ENCODE assay signal across 33 mouse cellular contexts in the genomic region with DNA sequence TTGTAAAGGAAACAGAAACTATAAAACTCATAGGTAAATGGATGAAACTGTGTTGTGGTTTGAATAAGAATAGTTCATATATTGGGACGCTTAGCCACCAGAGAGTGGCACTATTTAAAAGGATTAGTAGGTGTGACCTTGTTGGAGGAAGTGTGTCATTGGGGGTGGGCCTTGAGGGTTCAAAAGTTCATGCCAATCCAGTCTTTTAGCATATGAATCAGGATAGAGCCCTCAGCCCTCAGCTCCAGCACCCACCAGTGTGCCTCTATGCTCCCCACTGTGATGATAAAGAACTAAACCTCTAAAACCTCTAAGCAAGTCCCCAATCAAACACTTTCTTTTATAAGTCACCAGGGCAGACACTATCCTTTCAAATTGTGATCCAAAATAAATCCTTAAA.
"Had no signal": no experiment of that assay in that cellular context is flagged by ENCODE, and none has a peak within 500 bp of the region (broad histone marks: within the 10 kb centered on the region; RNA-seq: fewer than 3 reads in every experiment).

No protein-coding gene starts in this region.

- H3K4me3 ChIP-seq: heart, embryonic 12.5 days; heart, embryonic 13.5 days; heart, embryonic 15.5 days; hindbrain, embryonic 10.5 days; hindbrain, embryonic 12.5 days; hindbrain, embryonic 13.5 days; hindbrain, embryonic 15.5 days; intestine, embryonic 15.5 days; kidney, embryonic 15.5 days; layer of hippocampus, adult 2 months; left cerebral cortex, adult 2 months had no signal

- H3K27me3 ChIP-seq: heart, embryonic 12.5 days; heart, embryonic 13.5 days; heart, embryonic 15.5 days; hindbrain, embryonic 12.5 days; hindbrain, embryonic 13.5 days; hindbrain, embryonic 15.5 days; intestine, embryonic 15.5 days; kidney, embryonic 15.5 days had no signal

- ATAC-seq: hindbrain, embryonic 16.5 days; hindbrain, postnatal 0 days; inflammation-experienced regulatory T-cells, adult 6 months; intestine, embryonic 15.5 days; intestine, embryonic 16.5 days; intestine, postnatal 0 days had no signal

- H3K36me3 ChIP-seq: heart, embryonic 12.5 days; heart, embryonic 13.5 days; heart, embryonic 15.5 days; hindbrain, embryonic 10.5 days; hindbrain, embryonic 12.5 days; hindbrain, embryonic 13.5 days; hindbrain, embryonic 15.5 days; intestine, embryonic 15.5 days; kidney, embryonic 15.5 days had no signal

- H3K9me3 ChIP-seq: heart, embryonic 12.5 days; heart, embryonic 13.5 days; heart, embryonic 15.5 days; hindbrain, embryonic 10.5 days; hindbrain, embryonic 12.5 days; hindbrain, embryonic 13.5 days; hindbrain, embryonic 15.5 days; intestine, embryonic 15.5 days; kidney, embryonic 15.5 days had no signal

- H3K27ac ChIP-seq: heart, embryonic 13.5 days; heart, embryonic 15.5 days; hindbrain, embryonic 10.5 days; hindbrain, embryonic 12.5 days; hindbrain, embryonic 13.5 days; hindbrain, embryonic 14.5 days; hindbrain, embryonic 15.5 days; hindbrain, postnatal 0 days; intestine, embryonic 15.5 days; kidney, embryonic 15.5 days; kidney, postnatal 0 days; layer of hippocampus, adult 2 months; left cerebral cortex, adult 2 months had no signal

- DNase-seq: heart, postnatal 10 days; heart, postnatal 14 days; heart, postnatal 36 days; heart, postnatal 4 days; kidney, adult 11 months; kidney, adult 18-20 months; kidney, adult 2 months; kidney, adult 8-10 months; kidney, adult 9 months; kidney, postnatal 10 days; kidney, postnatal 14 days; kidney, postnatal 25 days; kidney, postnatal 36 days; layer of hippocampus, adult 9-11 months; layer of hippocampus, postnatal 36 days had no signal

- H3K4me2 ChIP-seq: heart, embryonic 12.5 days; heart, embryonic 13.5 days; heart, embryonic 15.5 days; hindbrain, embryonic 12.5 days; hindbrain, embryonic 13.5 days; hindbrain, embryonic 14.5 days; hindbrain, embryonic 15.5 days; intestine, embryonic 15.5 days; kidney, embryonic 15.5 days had no signal

- H3K9ac ChIP-seq: heart, embryonic 12.5 days; heart, embryonic 13.5 days; heart, embryonic 15.5 days; hindbrain, embryonic 12.5 days; hindbrain, embryonic 13.5 days; hindbrain, embryonic 14.5 days; hindbrain, embryonic 15.5 days; intestine, embryonic 15.5 days; kidney, embryonic 15.5 days had no signal

- H3K4me1 ChIP-seq: heart, embryonic 12.5 days; hindbrain, embryonic 10.5 days; hindbrain, embryonic 12.5 days; hindbrain, embryonic 13.5 days; hindbrain, embryonic 15.5 days; intestine, embryonic 15.5 days; kidney, embryonic 15.5 days had no signal
